Mouse (Mus musculus) C2C12 (cell line): Measurements from ENCODE around the gene Arl5c.

ENCODE experiments used
- CEBPB ChIP-seq: IDR thresholded peaks from one replicate; pipeline ENCODE4 v1.6.1; 2011; ENCODE audit warnings: low read depth, mild to moderate bottlenecking, control low read depth, moderate library complexity
- CTCF ChIP-seq: IDR thresholded peaks from one replicate; pipeline ENCODE4 v1.5.1; 2011; ENCODE audit not compliant: control insufficient read depth, insufficient read depth, insufficient read length
- FOSL1 ChIP-seq: IDR thresholded peaks from one replicate; pipeline ENCODE4 v1.8.0; 2011; ENCODE audit warnings: mild to moderate bottlenecking, low read length; ENCODE audit not compliant: poor library complexity, insufficient read depth, severe bottlenecking
- MAX ChIP-seq: IDR thresholded peaks from one replicate; pipeline ENCODE4 v1.6.1; 2011; ENCODE audit warnings: mild to moderate bottlenecking, control low read depth
- MYOD1 ChIP-seq: IDR thresholded peaks from one replicate; pipeline ENCODE4 v1.6.1; 2011; ENCODE audit warnings: low read depth; ENCODE audit not compliant: control insufficient read depth, insufficient read length
- MYOG ChIP-seq: IDR thresholded peaks from one replicate; pipeline ENCODE4 v1.6.1; 2011; ENCODE audit not compliant: control insufficient read depth, insufficient read length; ENCODE audit errors: extremely low read depth
- USF1 ChIP-seq: IDR thresholded peaks from one replicate; pipeline ENCODE4 v1.6.1; 2011; ENCODE audit warnings: low read depth, mild to moderate bottlenecking, control low read depth, moderate library complexity

DNA sequence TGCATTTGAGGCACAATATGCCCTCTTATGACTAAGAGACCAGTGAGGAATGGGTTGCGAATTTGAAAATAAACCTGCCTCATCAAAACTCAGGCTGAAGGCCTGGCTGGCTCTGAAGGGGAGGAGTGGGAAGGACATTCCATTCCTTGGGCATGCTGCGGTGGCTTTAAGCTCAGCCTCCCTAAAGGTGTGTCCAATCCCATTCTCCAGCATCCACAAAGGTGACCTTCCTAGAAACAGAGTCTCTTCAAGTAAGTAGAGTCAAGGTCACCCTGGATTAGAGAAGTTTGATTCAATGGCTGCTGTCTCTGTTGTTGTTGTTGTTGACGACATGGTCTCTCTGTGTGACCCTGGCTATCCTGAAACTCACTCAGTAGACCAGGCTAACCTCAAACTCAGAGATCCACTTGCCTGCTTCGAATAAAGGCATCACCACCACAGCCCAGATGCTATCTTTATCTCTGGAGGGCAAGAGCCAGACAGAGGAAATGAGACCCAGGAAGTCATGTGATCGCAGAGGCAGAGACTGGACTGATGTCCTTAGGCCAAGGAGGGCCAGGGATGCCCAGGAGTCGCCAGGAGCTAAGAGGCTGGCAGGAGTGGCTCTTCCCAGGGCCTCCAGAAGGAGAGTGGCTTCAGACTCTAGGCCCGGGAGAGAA, 37.2 kb downstream of the Arl5c start:
- TF ChIP-seq CTCF (no peak), MYOG (no peak), MAX (no peak), FOSL1 (no peak), CEBPB (no peak), MYOD1 (no peak), USF1 (no peak)
